Mouse (Mus musculus) neural tube, embryonic 14.5 days (tissue): ENCODE measurements around the gene Wnk2. TPM values are rescaled to one million over a fixed set of nuclear protein-coding genes. Genes with fewer than 3 reads are reported as not detected.

ENCODE experiments used
- ATAC-seq: fragments of 200-750 bp; cut with Nextera tagmentation; 2 replicates; pipeline ENCODE4 v1.8.0; 2017; ENCODE audit warnings: low read depth, mild to moderate bottlenecking, moderate TSS enrichment, moderate library complexity
- H3K27ac ChIP-seq: fragments of 300-500 bp; sonication (generic); 2 replicates; pipeline ENCODE4 v1.5.1; 2014; ENCODE audit warnings: low read depth, mild to moderate bottlenecking, control low read depth, low read length, moderate library complexity, mixed read lengths
- H3K27me3 ChIP-seq: fragments of 300-500 bp; sonication (generic); 2 replicates; pipeline ENCODE4 v1.6.1; 2014; ENCODE audit warnings: low read length; ENCODE audit not compliant: control insufficient read depth, insufficient read depth
- H3K36me3 ChIP-seq: fragments of 300-500 bp; sonication (generic); 2 replicates; pipeline ENCODE4 v1.6.1; 2014; ENCODE audit warnings: low read length, mixed read lengths; ENCODE audit not compliant: control insufficient read depth, insufficient read depth
- H3K4me1 ChIP-seq: fragments of 300-500 bp; sonication (generic); 2 replicates; pipeline ENCODE4 v1.6.1; 2014; ENCODE audit warnings: low read length; ENCODE audit not compliant: control insufficient read depth, insufficient read depth
- H3K4me2 ChIP-seq: fragments of 300-500 bp; sonication (generic); 2 replicates; pipeline ENCODE4 v1.6.1; 2014; ENCODE audit warnings: mild to moderate bottlenecking, low read depth, low read length, control low read depth
- H3K4me3 ChIP-seq: fragments of 300-500 bp; sonication (generic); 2 replicates; pipeline ENCODE4 v1.5.1; 2014; ENCODE audit warnings: low read depth, low read length, control low read depth, mixed read lengths
- H3K9ac ChIP-seq: fragments of 300-500 bp; sonication (generic); replicated peaks from 2 replicates; pipeline ENCODE4 v1.6.1; 2014; ENCODE audit warnings: low read depth, mild to moderate bottlenecking, control low read depth, low read length, mixed read lengths
- H3K9me3 ChIP-seq: fragments of 300-500 bp; sonication (generic); 2 replicates; pipeline ENCODE4 v1.6.1; 2016; ENCODE audit warnings: low read length; ENCODE audit not compliant: control insufficient read depth
- WGBS: fragments of 180-500 bp; shearing (Covaris S2); extraction: QIAGEN DNeasy Blood & Tissue Kit; methylation state at CpG from one replicate; pipeline ENCODE4 v1.1.7; 2014; 5-methylcytosine and 5-hydroxymethylcytosine counted together
- polyA plus RNA-seq: library from polyadenylated mRNA; unstranded; fragments of >200 nt; fragmentation: Nextera tagmentation; extraction: Ambion mirVana; gene quantifications from 2 replicates; pipeline ENCODE4 v1.2.1, GENCODE M21; 2014

Wnk2 gene
- polyA plus RNA-seq, 1 experiment from 2014 or later = 33.1 TPM

GRCm38 (mm10) chr13:49180691-49181090 is 32.9 kb upstream of the Wnk2 start:
- Histone ChIP-seq H3K36me3 (no peaks in the 10 kb centered on the region), H3K27ac (no peak overlapping the region), H3K9ac (no peak overlapping the region), H3K27me3 (no peaks in the 10 kb centered on the region), H3K4me2 (no peak overlapping the region), H3K4me1 (no peaks in the 10 kb centered on the region), H3K9me3 (no peaks in the 10 kb centered on the region), H3K4me3 (no peak overlapping the region)
- WGBS = 38% methylated on average over 1 of the region's 1 CpGs
- ATAC-seq = no peak

GRCm38 (mm10) chr13:49180274-49180673 is 32.5 kb upstream of the Wnk2 start:
- no peaks in the 10 kb centered on the region for H3K4me1 ChIP-seq
- ATAC-seq = no peak
- no peaks in the 10 kb centered on the region for H3K36me3 ChIP-seq
- H3K9me3 ChIP-seq = no peaks in the 10 kb centered on the region
- no peak overlapping the region for H3K4me2 ChIP-seq
- no peak overlapping the region for H3K27ac ChIP-seq
- no peak overlapping the region for H3K9ac ChIP-seq
- 87% methylated on average over 5 of the region's 5 CpGs for WGBS
- no peak overlapping the region for H3K4me3 ChIP-seq
- no peaks in the 10 kb centered on the region for H3K27me3 ChIP-seq

GRCm38 (mm10) chr13:49178839-49179585 is 31.2 kb upstream of the Wnk2 start:
- peak; percentile 90; the same call in 1 of the 2 replicates for ATAC-seq
- Histone ChIP-seq H3K4me2 (no peak overlapping the region), H3K9ac (no peak overlapping the region), H3K27me3 (no peaks in the 10 kb centered on the region), H3K27ac (peak overlapping the region; percentile 34; the same call in 1 of the 2 replicates), H3K4me1 (no peaks in the 10 kb centered on the region), H3K36me3 (no peaks in the 10 kb centered on the region), H3K4me3 (no peak overlapping the region), H3K9me3 (no peaks in the 10 kb centered on the region)
- WGBS = 55% methylated on average over 19 of the region's 19 CpGs

DNA sequence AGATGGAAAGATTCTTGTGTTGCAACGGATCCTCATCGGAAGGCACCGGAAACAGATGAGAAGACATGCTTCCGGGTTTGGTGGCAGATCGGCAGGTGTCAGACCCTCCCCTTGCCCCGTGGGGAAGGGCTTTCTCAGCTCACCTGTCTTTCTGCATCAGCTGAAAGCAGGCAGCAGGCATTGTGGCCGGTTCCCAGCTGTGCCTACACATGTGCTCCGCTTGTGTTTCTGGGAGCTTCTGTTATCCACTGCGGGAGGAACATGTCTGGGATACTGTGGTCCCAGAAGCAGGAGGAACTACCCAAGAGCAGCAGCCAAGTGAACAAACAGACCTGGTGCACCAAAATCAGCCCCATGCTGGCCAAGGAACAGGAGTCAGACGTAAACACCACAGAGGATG is 27.7 kb upstream of the Wnk2 start:
- no peaks in the 10 kb centered on the region for H3K9me3 ChIP-seq
- no peak for ATAC-seq
- WGBS = 83% methylated on average over 10 of the region's 10 CpGs
- H3K27me3 ChIP-seq = no peaks in the 10 kb centered on the region
- no peak overlapping the region for H3K9ac ChIP-seq
- no peak overlapping the region for H3K4me3 ChIP-seq
- H3K27ac ChIP-seq = no peak overlapping the region
- H3K36me3 ChIP-seq = no peaks in the 10 kb centered on the region
- no peak overlapping the region for H3K4me2 ChIP-seq
- no peaks in the 10 kb centered on the region for H3K4me1 ChIP-seq

GRCm38 (mm10) chr13:49172971-49173596 is 25.3 kb upstream of the Wnk2 start:
- peak; percentile 85; the same call in 1 of the 2 replicates for ATAC-seq
- Histone ChIP-seq H3K9ac (no peak overlapping the region), H3K27ac (no peak overlapping the region), H3K4me1 (no peaks in the 10 kb centered on the region), H3K9me3 (no peaks in the 10 kb centered on the region), H3K36me3 (no peaks in the 10 kb centered on the region), H3K4me2 (no peak overlapping the region), H3K27me3 (no peaks in the 10 kb centered on the region), H3K4me3 (no peak overlapping the region)
- WGBS = 5% methylated on average over 12 of the region's 12 CpGs

- Histone ChIP-seq H3K27me3 (no peaks in the 10 kb centered on the region), H3K9ac (no peak overlapping the region), H3K4me1 (no peaks in the 10 kb centered on the region), H3K4me2 (no peak overlapping the region), H3K4me3 (no peak overlapping the region), H3K9me3 (no peaks in the 10 kb centered on the region), H3K36me3 (no peaks in the 10 kb centered on the region), H3K27ac (no peak overlapping the region)
- 87% methylated on average over 7 of the region's 7 CpGs for WGBS
- no peak for ATAC-seq
Observed at GRCm38 (mm10) chr13:49172335-49172734, 24.5 kb upstream of the Wnk2 start.

- Histone ChIP-seq H3K27ac (no peak overlapping the region), H3K9me3 (no peaks in the 10 kb centered on the region), H3K36me3 (no peaks in the 10 kb centered on the region), H3K27me3 (no peaks in the 10 kb centered on the region), H3K4me2 (no peak overlapping the region), H3K9ac (no peak overlapping the region), H3K4me1 (no peaks in the 10 kb centered on the region), H3K4me3 (no peak overlapping the region)
- WGBS = 86% methylated on average over 1 of the region's 1 CpGs
- no peak for ATAC-seq
Observed at GRCm38 (mm10) chr13:49171729-49172128, 23.9 kb upstream of the Wnk2 start.

DNA sequence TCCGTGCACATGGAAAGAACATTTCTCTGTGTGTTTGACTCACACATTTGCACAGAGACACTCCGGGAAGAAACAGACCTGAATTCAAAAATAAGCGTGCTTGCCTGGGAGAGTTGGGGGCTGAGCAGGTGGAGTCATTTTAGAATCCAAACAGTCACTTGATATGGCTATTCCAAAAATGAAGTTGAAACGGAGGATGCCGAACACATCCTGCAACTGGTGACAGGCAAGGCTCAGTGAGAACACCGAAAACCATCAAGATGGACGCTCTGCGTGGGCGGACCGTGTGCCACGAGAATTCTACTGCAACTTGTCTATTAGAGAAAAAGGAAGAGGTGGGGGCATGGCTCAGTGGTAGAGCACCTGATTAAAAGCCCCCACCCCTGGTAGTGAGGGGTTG is 22.8 kb upstream of the Wnk2 start:
- Histone ChIP-seq H3K4me3 (no peak overlapping the region), H3K27me3 (no peaks in the 10 kb centered on the region), H3K27ac (no peak overlapping the region), H3K4me1 (no peaks in the 10 kb centered on the region), H3K9ac (no peak overlapping the region), H3K36me3 (no peaks in the 10 kb centered on the region), H3K9me3 (no peaks in the 10 kb centered on the region), H3K4me2 (no peak overlapping the region)
- 93% methylated on average over 11 of the region's 11 CpGs for WGBS
- no peak for ATAC-seq

GRCm38 (mm10) chr13:49169448-49170207 is 21.8 kb upstream of the Wnk2 start:
- Histone ChIP-seq H3K27ac (no peak overlapping the region), H3K9me3 (no peaks in the 10 kb centered on the region), H3K4me1 (no peaks in the 10 kb centered on the region), H3K36me3 (no peaks in the 10 kb centered on the region), H3K4me3 (no peak overlapping the region), H3K27me3 (no peaks in the 10 kb centered on the region), H3K4me2 (no peak overlapping the region), H3K9ac (no peak overlapping the region)
- 19% methylated on average over 17 of the region's 17 CpGs for WGBS
- peak; percentile 54; the same call in 1 of the 2 replicates for ATAC-seq
